Mouse (Mus musculus): Measurements from ENCODE around the gene Senp1. TPM values are rescaled to one million over a fixed set of nuclear protein-coding genes. Genes with fewer than 3 reads are reported as not detected.

The Senp1 gene
- polyA plus RNA-seq, 1 experiment from 2014 or later, result 13.7 TPM

DNA sequence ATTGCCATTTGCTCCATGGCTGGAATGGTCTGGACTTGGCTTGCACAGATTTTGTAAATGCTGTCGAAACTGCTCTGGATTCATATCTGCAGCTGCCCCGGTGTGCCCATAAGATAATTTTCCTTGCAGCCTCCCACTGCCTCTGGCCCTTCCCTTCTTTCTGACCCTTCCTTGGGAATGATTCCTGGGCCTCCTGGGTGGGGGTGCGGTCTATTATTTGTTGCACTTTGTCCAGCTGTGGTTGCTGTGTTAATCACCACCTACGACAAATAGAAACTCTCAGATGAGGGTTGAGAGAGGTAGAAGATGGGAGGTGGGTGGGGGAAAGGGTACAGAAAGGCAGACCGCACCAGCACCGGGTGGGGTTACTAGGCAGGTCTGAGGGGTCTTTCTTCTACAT is 13.7 kb upstream of the Senp1 start:
- Histone ChIP-seq H3K36me3 (replicated peaks) (0 out of 2 replicates have a peak, but pooled peaks cover 3% of the 10 kb centered on the region), H3K4me3 (replicated peaks) (no peak overlapping the region; the same call in 1 of the 2 replicates), H3K4me2 (peak overlapping the region; percentile 94; the same call in 1 of the 2 replicates), H3K4me1 (replicated peaks) (peaks cover 48% of the 10 kb centered on the region), H3K9me3 (replicated peaks) (no peaks in the 10 kb centered on the region), H3K27ac (replicated peaks) (0 out of 2 replicates have a peak overlapping the region, but pooled peaks have one; percentile 74), H3K27me3 (no peaks in the 10 kb centered on the region), H3K9ac (no peak overlapping the region)
- 58% methylated on average over 6 of the region's 6 CpGs for WGBS (ENCODE audit: insufficient replicate concordance)
- no peak for ATAC-seq (ENCODE audit: insufficient read depth)

DNA sequence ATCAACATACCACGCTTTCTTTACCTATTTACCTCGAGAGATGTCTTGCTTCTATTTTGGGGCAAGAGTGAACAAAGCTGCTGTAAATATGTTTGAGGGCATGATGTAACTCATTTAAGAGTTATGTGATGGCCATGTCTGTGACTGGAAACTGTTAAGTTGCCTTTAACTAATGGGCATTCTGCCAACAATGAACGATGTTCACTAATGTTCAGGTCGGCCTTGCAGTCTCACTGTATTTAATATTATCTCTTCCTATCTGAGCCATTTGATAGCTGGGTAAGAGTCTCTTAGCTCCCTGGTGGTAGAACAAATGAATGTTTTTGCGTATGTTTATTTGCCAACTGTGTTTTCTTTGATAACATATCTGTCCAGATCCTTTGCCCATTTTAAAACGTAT is 13.0 kb upstream of the Senp1 start:
- no peak overlapping the region for H3K9ac ChIP-seq
- 51% methylated on average over 6 of the region's 6 CpGs for WGBS (ENCODE audit: insufficient replicate concordance)
- no peak for ATAC-seq (ENCODE audit: insufficient read depth)
- H3K9me3 ChIP-seq (replicated peaks), result no peaks in the 10 kb centered on the region
- no peak overlapping the region for H3K27ac ChIP-seq (replicated peaks)
- H3K4me1 ChIP-seq (replicated peaks), result peaks cover 41% of the 10 kb centered on the region
- no peaks in the 10 kb centered on the region for H3K27me3 ChIP-seq
- no peak overlapping the region for H3K4me3 ChIP-seq (replicated peaks)
- no peak overlapping the region for H3K4me2 ChIP-seq
- no peaks in the 10 kb centered on the region for H3K36me3 ChIP-seq (replicated peaks)

DNA sequence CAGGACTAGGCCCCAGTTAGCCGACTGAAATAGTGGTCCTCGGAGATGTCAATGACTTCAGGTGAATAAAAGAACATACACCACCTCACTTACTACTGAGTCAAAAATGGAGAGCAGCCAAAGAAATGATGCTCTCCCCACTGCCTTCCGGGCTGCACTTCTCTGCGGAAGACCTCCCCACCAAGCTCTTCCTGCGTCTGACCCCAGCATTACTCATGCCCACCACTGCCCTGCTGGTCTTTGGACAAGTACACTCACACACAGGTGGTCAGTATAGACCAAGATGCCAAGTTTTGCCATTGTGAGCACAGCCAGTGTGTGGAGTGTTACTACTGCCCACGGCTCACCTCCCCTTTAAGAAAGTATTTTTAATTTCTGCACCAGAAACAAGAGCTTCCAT is 8.9 kb upstream of the Senp1 start:
- no peaks in the 10 kb centered on the region for H3K9me3 ChIP-seq (replicated peaks)
- no peak overlapping the region for H3K4me2 ChIP-seq
- no peak overlapping the region for H3K4me3 ChIP-seq (replicated peaks)
- WGBS (ENCODE audit: insufficient replicate concordance), result 77% methylated on average over 6 of the region's 6 CpGs
- no peak overlapping the region for H3K9ac ChIP-seq
- peaks cover 5% of the 10 kb centered on the region for H3K4me1 ChIP-seq (replicated peaks)
- no peaks in the 10 kb centered on the region for H3K27me3 ChIP-seq
- H3K27ac ChIP-seq (replicated peaks), result no peak overlapping the region
- ATAC-seq (ENCODE audit: insufficient read depth), result no peak
- H3K36me3 ChIP-seq (replicated peaks), result no peaks in the 10 kb centered on the region

DNA sequence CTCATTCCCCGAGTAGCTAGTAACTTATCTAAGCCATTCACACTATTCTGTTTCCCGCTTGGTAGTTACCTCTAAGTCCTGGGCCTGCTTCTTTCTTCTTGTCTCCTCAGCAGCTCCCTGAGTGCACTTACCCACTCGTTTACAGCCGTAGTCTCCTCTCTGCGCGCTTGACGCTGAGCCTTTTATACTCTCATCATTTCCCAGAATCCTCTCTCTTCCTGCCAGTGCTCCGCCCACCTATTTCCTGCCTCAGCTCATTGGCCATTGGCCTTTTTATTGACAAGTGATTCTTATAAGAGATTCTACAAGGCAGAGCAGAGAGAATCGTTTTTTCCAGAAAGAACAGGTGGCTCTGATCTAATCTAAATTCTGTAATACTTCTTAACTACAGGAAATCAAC is 5.0 kb upstream of the Senp1 start:
- H3K36me3 ChIP-seq (replicated peaks), result peaks cover 9% of the 10 kb centered on the region
- H3K4me1 ChIP-seq (replicated peaks), result peaks cover 5% of the 10 kb centered on the region; the same call in 1 of the 2 replicates
- H3K4me2 ChIP-seq, result no peak overlapping the region
- H3K9me3 ChIP-seq (replicated peaks), result no peaks in the 10 kb centered on the region
- no peak overlapping the region for H3K4me3 ChIP-seq (replicated peaks)
- H3K27me3 ChIP-seq, result no peaks in the 10 kb centered on the region
- H3K9ac ChIP-seq, result no peak overlapping the region
- no peak overlapping the region for H3K27ac ChIP-seq (replicated peaks)
- no peak for ATAC-seq (ENCODE audit: insufficient read depth)
- 77% methylated on average over 9 of the region's 9 CpGs for WGBS (ENCODE audit: insufficient replicate concordance)

DNA sequence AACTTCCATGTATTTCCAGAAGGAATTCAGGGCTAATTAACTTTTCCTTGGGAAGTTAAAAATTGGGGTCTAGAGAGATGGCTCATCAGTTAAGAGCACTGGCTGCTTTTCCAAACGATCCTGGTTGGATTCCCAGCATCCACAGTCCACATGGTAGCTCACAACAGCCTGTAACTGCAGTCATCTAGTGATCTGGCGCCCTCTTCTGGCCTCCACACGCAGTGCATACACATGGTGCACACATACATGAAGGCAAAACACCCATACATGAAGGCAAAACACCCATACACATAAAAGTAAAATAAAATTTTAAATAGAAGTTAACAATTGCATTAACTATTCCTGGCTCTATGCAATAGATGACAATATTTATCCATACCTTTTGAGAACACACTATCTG is 3.4 kb upstream of the Senp1 start:
- H3K4me1 ChIP-seq (replicated peaks), result peaks cover 8% of the 10 kb centered on the region
- no peak overlapping the region for H3K4me2 ChIP-seq
- H3K27ac ChIP-seq (replicated peaks), result no peak overlapping the region
- H3K9me3 ChIP-seq (replicated peaks), result no peaks in the 10 kb centered on the region
- H3K9ac ChIP-seq, result no peak overlapping the region
- 53% methylated on average over 3 of the region's 3 CpGs for WGBS (ENCODE audit: insufficient replicate concordance)
- no peak overlapping the region for H3K4me3 ChIP-seq (replicated peaks)
- no peak for ATAC-seq (ENCODE audit: insufficient read depth)
- peaks cover 9% of the 10 kb centered on the region for H3K36me3 ChIP-seq (replicated peaks)
- no peaks in the 10 kb centered on the region for H3K27me3 ChIP-seq

DNA sequence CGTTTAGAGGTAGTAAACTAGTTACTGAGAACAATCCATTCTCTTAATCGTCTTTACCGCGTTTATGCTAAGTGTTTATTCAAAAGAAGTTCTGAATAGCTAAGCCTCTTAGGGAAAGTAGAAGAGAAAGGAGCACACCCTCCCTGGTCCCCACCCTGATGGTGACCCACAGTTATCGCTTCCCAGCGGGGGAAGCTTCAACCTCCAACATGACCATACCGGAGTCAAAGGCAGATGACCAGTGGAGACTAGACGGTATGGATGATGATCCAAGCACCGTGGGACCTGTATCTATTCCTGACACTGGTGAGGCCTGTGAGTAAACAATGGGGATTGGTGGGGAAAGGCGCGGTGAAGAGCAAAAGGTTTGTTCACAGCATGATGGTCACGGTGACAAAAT is 1.4 kb upstream of the Senp1 start:
- Histone ChIP-seq H3K36me3 (replicated peaks) (peaks cover 12% of the 10 kb centered on the region), H3K27me3 (no peaks in the 10 kb centered on the region), H3K4me2 (no peak overlapping the region), H3K4me1 (replicated peaks) (peaks cover 21% of the 10 kb centered on the region), H3K4me3 (replicated peaks) (no peak overlapping the region), H3K9me3 (replicated peaks) (no peaks in the 10 kb centered on the region), H3K9ac (no peak overlapping the region), H3K27ac (replicated peaks) (no peak overlapping the region)
- ATAC-seq (ENCODE audit: insufficient read depth), result no peak
- 88% methylated on average over 12 of the region's 12 CpGs for WGBS (ENCODE audit: insufficient replicate concordance)

DNA sequence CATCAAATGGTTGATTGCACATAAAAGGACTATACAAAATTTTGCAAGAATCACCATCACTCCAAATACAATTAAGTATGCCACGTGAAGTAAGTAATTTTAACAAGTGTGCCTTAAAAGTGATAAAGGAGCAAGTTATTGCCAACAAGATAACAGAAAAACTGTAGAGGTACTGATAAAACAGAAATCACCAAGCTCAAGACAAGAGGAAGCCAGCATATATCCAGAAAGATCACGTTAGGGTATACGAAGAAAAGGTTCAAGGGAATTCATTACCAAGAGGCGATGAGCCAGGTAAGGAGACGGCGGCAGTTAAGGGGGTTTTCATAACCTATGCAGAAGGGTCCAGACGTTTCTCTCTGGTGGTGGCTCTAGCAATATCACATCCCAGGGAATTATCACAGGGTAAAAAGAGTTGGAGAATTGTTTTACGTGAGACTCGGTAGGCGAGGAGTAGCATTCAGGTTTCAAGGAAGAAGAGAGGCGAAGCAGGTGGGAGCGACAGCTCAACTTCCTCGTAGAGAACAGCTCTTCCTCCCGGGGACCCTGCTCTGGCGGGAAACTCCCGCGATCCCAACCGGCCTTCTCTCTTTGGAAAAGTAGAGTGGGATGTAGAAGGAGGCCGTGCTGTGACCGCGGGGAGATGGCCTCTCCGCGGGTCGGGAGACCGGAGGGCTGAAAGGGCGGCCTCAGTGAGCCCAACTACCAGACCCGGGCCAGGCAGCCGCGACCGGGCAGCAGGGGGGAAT is 998 bp downstream of the Senp1 start, which contains the start of gene Pfkm:
TSS of gene Pfkm (plus strand) at position 218 of the 749 bp plus-strand sequence.
- H3K27me3 ChIP-seq, result no peaks in the 10 kb centered on the region
- WGBS (ENCODE audit: insufficient replicate concordance), result under 1% methylated on average over 27 of the region's 30 CpGs
- H3K9ac ChIP-seq, result peak within 1 kb of the TSS; percentile 90
- H3K36me3 ChIP-seq (replicated peaks), result peaks cover 32% of the 10 kb centered on the region
- peak; percentile 7; the same call in 1 of the 2 replicates for ATAC-seq (ENCODE audit: insufficient read depth)
- H3K27ac ChIP-seq (replicated peaks), result peak within 1 kb of the TSS; percentile 96
- no peaks in the 10 kb centered on the region for H3K9me3 ChIP-seq (replicated peaks)
- H3K4me2 ChIP-seq, result peak within 1 kb of the TSS; percentile 76
- H3K4me3 ChIP-seq (replicated peaks), result peak within 1 kb of the TSS; percentile 80
- peaks cover 33% of the 10 kb centered on the region for H3K4me1 ChIP-seq (replicated peaks)

DNA sequence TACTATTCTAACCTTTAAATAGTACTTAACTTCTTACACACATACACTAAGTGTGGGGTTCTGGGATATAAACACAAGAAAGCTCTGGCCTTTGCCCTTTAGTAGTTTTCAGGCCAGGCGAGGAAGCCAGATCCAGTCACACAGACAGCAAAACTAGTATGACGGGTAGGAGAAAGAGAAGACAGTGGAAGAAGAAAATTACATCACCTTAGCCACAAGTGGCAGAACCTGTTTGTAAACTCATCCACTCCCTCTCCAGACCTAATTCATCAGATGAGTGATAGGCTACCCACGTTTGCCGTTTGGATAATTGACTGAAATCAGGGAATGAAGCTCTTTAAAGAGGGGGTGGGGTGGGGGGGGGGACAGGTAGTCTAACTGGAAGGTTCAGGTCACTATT is 1.7 kb downstream of the Senp1 start:
- peak overlapping the region; percentile 80 for H3K4me3 ChIP-seq (replicated peaks)
- H3K4me2 ChIP-seq, result peak overlapping the region; percentile 76
- peak overlapping the region; percentile 96 for H3K27ac ChIP-seq (replicated peaks)
- peak overlapping the region; percentile 20 for H3K9ac ChIP-seq
- H3K36me3 ChIP-seq (replicated peaks), result peaks cover 37% of the 10 kb centered on the region
- H3K9me3 ChIP-seq (replicated peaks), result no peaks in the 10 kb centered on the region
- H3K27me3 ChIP-seq, result no peaks in the 10 kb centered on the region
- 8% methylated on average over 4 of the region's 4 CpGs for WGBS (ENCODE audit: insufficient replicate concordance)
- no peak for ATAC-seq (ENCODE audit: insufficient read depth)
- peaks cover 33% of the 10 kb centered on the region for H3K4me1 ChIP-seq (replicated peaks)

DNA sequence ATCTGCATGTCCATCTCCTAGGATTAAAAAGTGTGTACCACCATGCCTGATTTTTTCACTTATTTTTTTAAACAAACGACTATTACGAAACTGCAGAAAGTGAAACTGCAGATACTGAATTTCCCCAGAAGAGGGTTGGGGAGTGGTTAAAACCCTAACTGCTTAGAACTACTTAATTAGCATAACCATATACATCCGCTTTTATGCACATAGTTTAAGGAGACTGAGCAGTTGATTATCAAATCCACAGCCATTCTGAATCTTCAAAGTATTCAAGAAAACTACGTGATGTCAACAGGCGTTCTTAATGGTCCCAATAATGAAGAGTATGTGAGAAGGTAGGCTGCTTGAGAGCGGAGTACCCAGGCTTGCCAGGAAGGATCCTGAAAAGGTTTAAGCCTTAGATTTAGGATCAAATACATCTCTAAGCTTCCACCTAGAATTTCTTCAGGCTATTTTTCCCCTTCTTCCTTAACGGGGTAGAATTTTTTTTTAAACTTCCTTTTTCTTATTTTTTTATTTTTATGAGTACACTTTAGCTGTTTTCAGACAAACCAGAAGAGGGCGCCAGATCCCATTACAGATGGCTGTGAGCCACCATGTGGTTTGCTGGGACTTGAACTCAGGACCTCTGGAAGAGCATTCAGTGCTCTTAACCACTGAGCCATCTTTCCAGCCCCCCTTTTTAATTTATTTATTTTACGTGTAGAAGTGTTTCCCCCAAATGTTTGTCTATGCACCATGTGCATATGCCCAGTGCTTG is 3.9 kb downstream of the Senp1 start:
- Histone ChIP-seq H3K27ac (replicated peaks) (no peak overlapping the region), H3K4me3 (replicated peaks) (no peak overlapping the region), H3K4me2 (no peak overlapping the region), H3K9ac (no peak overlapping the region), H3K4me1 (replicated peaks) (peaks cover 33% of the 10 kb centered on the region), H3K27me3 (no peaks in the 10 kb centered on the region), H3K9me3 (replicated peaks) (no peaks in the 10 kb centered on the region), H3K36me3 (replicated peaks) (peaks cover 51% of the 10 kb centered on the region)
- no peak for ATAC-seq (ENCODE audit: insufficient read depth)
- 57% methylated on average over 9 of the region's 9 CpGs for WGBS (ENCODE audit: insufficient replicate concordance)

DNA sequence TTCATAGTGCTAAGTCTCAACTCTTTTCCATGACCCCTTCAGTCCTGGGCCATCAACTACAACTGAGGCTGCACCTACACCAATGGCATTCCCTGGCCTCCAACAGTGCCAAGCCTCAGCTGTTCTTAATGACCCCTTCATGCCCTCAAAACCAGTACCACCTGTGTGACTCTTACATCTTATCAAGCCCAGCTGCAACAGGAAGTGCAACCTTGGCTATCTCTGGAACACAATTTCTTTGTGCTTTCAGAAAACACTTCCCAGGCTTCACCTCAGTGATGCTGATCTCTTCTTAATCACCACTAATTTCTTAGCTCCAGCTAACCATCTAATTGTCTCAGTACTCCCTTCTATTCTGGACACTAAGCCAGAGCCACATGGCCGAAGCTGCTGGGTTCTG is 4.7 kb downstream of the Senp1 start:
- Histone ChIP-seq H3K27me3 (no peaks in the 10 kb centered on the region), H3K4me1 (replicated peaks) (peaks cover 32% of the 10 kb centered on the region), H3K27ac (replicated peaks) (no peak overlapping the region), H3K4me2 (no peak overlapping the region), H3K36me3 (replicated peaks) (peaks cover 58% of the 10 kb centered on the region), H3K9ac (no peak overlapping the region), H3K9me3 (replicated peaks) (no peaks in the 10 kb centered on the region), H3K4me3 (replicated peaks) (no peak overlapping the region)
- 70% methylated on average over 1 of the region's 1 CpGs for WGBS (ENCODE audit: insufficient replicate concordance)
- no peak for ATAC-seq (ENCODE audit: insufficient read depth)

DNA sequence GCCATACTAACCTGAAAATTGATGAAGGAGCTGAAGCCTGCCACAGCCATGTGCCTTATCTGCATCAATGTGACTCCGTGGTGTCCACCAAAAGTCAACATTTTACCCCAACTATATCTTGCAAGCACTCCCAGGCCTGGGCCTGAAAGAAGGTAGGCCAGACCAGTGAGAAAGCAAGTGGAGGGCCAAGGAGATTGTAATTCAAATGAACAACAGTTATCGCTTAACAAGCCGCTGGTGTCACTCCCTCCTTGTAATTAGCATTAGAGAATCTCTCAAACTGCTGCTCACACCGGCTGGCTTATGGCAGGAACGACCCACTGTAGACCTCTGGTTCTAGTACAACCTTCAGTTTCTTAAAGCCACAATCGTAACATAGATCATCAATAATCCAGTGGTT is 16.6 kb downstream of the Senp1 start:
- WGBS (ENCODE audit: insufficient replicate concordance), result 87% methylated on average over 6 of the region's 6 CpGs
- no peak overlapping the region for H3K9ac ChIP-seq
- no peaks in the 10 kb centered on the region for H3K4me1 ChIP-seq (replicated peaks)
- ATAC-seq (ENCODE audit: insufficient read depth), result no peak
- peaks cover 90% of the 10 kb centered on the region for H3K36me3 ChIP-seq (replicated peaks)
- no peak overlapping the region for H3K4me2 ChIP-seq
- no peak overlapping the region for H3K27ac ChIP-seq (replicated peaks)
- no peaks in the 10 kb centered on the region for H3K27me3 ChIP-seq
- H3K9me3 ChIP-seq (replicated peaks), result no peaks in the 10 kb centered on the region
- H3K4me3 ChIP-seq (replicated peaks), result no peak overlapping the region

Data from liver, embryonic 15.5 days (tissue).